Mouse (Mus musculus) kidney, embryonic 15.5 days (tissue): ENCODE data around the gene H1fnt. TPM values are rescaled to one million over a fixed set of nuclear protein-coding genes. Genes with fewer than 3 reads are reported as not detected.

Experiments used
- ATAC-seq: fragments of 200-750 bp; cut with Nextera tagmentation; replicated peaks from 2 replicates; pipeline ENCODE4 v1.8.0; 2017; ENCODE audit warnings: moderate TSS enrichment; ENCODE audit not compliant: low FRiP score
- H3K27ac ChIP-seq: fragments of 300-500 bp; sonication (generic); 2 replicates; pipeline ENCODE4 v1.5.1; 2015; ENCODE audit warnings: mild to moderate bottlenecking, inconsistent platforms
- H3K27me3 ChIP-seq: fragments of 300-500 bp; sonication (generic); 2 replicates; pipeline ENCODE4 v1.6.1; 2015; ENCODE audit warnings: inconsistent platforms
- H3K36me3 ChIP-seq: fragments of 300-500 bp; sonication (generic); 2 replicates; pipeline ENCODE4 v1.6.1; 2015; ENCODE audit warnings: inconsistent platforms
- H3K4me1 ChIP-seq: fragments of 300-500 bp; sonication (generic); 2 replicates; pipeline ENCODE4 v1.6.1; 2015; ENCODE audit warnings: inconsistent platforms
- H3K4me2 ChIP-seq: fragments of 300-500 bp; sonication (generic); 2 replicates; pipeline ENCODE4 v1.6.1; 2015; ENCODE audit warnings: moderate library complexity, mild to moderate bottlenecking, inconsistent platforms
- H3K4me3 ChIP-seq: fragments of 300-500 bp; sonication (generic); replicated peaks from 2 replicates; pipeline ENCODE4 v1.5.1; 2015; ENCODE audit warnings: mild to moderate bottlenecking, inconsistent platforms
- H3K9ac ChIP-seq: fragments of 300-500 bp; sonication (generic); 2 replicates; pipeline ENCODE4 v1.6.1; 2015; ENCODE audit warnings: mild to moderate bottlenecking, inconsistent platforms
- H3K9me3 ChIP-seq: fragments of 300-500 bp; sonication (generic); replicated peaks from 2 replicates; pipeline ENCODE4 v1.6.1; 2016; ENCODE audit warnings: inconsistent platforms
- WGBS: fragments of 180-500 bp; shearing (Covaris S2); methylation state at CpG from one replicate; pipeline ENCODE4 v1.1.7; 2015; ENCODE audit warnings: mixed read lengths; 5-methylcytosine and 5-hydroxymethylcytosine counted together
- polyA plus RNA-seq: library from polyadenylated mRNA; unstranded; fragments of >200 nt; fragmentation: Nextera tagmentation; extraction: Ambion mirVana; gene quantifications from 2 replicates; pipeline ENCODE4 v1.2.1, GENCODE M21; 2015

The H1fnt gene
- not detected in 2 replicates for polyA plus RNA-seq

DNA sequence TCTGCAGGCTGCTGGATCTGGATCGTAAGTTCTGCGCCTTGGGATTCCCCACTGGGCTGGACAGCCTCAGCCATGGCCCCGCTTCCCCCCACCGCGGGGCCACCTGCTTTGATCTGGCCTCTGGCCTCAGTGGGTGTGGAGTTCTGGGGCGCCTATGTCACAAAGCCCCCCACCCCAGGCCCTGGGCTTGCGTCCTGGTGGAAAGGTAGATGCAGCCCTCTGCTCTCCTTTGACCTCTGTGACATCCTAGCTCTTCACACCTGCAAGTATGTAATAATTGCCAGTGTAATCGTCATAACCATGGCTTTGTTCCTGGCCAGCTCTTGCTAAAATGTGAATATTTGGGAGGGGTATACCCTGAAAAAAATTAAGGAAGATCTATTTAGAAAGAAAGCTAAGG is at the start of gene H1fnt:
Gene H1fnt (minus strand): TSS at position 101 of the 400 bp plus-strand sequence.
- no peaks in the 10 kb centered on the region for H3K4me1 ChIP-seq
- H3K9me3 ChIP-seq = no peaks in the 10 kb centered on the region
- H3K4me3 ChIP-seq = no peak within 1 kb of the TSS
- WGBS = 82% methylated on average over 8 of the region's 8 CpGs
- ATAC-seq = no peak
- H3K4me2 ChIP-seq = no peak within 1 kb of the TSS
- H3K27me3 ChIP-seq = no peaks in the 10 kb centered on the region
- H3K9ac ChIP-seq = no peak within 1 kb of the TSS
- H3K27ac ChIP-seq = no peak within 1 kb of the TSS
- H3K36me3 ChIP-seq = no peaks in the 10 kb centered on the region

GRCm38 (mm10) chr15:98295628-98296551 is 38.8 kb upstream of the H1fnt start, which contains the start of gene Zfp641:
Gene Zfp641 (minus strand): TSS chr15:98296161.
- Histone ChIP-seq H3K27me3 (peaks cover 6% of the 10 kb centered on the region; the same call in 1 of the 2 replicates), H3K9me3 (no peaks in the 10 kb centered on the region), H3K4me3 (peak within 1 kb of the TSS; percentile 61), H3K27ac (no peak within 1 kb of the TSS), H3K36me3 (no peaks in the 10 kb centered on the region), H3K9ac (peak within 1 kb of the TSS; percentile 57), H3K4me1 (peaks cover 7% of the 10 kb centered on the region; the same call in 1 of the 2 replicates), H3K4me2 (peak within 1 kb of the TSS; percentile 95)
- peak; percentile 73 for ATAC-seq
- WGBS = 1% methylated on average over 59 of the region's 60 CpGs

DNA sequence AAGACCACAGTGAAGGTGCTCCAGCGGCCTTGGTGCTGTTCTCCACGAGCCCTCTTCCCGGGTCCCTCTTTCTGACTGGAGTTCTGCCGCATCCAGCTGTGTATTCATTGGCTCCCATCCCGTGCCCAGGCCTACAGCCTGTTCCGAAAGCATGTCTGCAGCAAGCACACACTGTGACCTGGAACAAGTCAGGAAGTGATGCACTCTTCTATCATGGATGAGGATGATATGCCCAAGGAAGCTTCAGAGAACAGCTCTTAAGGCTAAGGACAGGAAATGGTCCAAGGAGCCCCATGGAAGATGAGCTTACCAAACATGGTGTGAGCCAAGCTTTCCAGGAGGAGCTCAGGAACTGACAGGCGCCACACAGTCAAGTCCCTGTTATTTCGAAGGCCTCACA is 36.6 kb upstream of the H1fnt start:
- Histone ChIP-seq H3K4me2 (no peak overlapping the region), H3K36me3 (no peaks in the 10 kb centered on the region), H3K9me3 (no peaks in the 10 kb centered on the region), H3K27ac (no peak overlapping the region), H3K9ac (no peak overlapping the region), H3K4me1 (peaks cover 7% of the 10 kb centered on the region; the same call in 1 of the 2 replicates), H3K4me3 (no peak overlapping the region), H3K27me3 (peaks cover 6% of the 10 kb centered on the region; the same call in 1 of the 2 replicates)
- WGBS = 90% methylated on average over 8 of the region's 8 CpGs
- ATAC-seq = no peak

GRCm38 (mm10) chr15:98288566-98288965 is 31.5 kb upstream of the H1fnt start:
- no peak overlapping the region for H3K27ac ChIP-seq

DNA sequence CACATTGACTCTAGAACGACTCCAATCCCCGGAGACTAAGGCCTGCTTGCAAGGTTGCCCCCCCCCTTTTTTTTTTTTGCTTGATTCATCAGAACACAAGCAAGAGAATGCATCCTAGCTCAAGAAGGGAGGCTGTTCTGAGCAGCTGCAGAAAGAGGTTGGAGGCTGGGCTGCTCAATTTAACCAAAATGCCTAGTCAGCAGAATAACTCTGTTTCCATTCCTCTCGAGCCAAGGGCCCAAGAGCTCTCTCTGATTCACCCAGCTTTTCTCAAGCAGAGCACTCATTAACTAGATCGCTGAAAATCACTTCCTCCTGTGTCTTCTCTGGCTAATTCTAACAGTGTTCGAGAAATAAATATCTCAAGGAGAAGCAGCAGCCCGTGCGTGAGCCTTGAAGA is 29.3 kb upstream of the H1fnt start:
- H3K9me3 ChIP-seq = no peaks in the 10 kb centered on the region
- H3K27ac ChIP-seq = peak overlapping the region; percentile 37; the same call in 1 of the 2 replicates
- 0 out of 2 replicates have a peak, but pooled peaks cover 7% of the 10 kb centered on the region for H3K4me1 ChIP-seq
- H3K27me3 ChIP-seq = no peaks in the 10 kb centered on the region
- no peaks in the 10 kb centered on the region for H3K36me3 ChIP-seq
- H3K9ac ChIP-seq = no peak overlapping the region
- 62% methylated on average over 7 of the region's 7 CpGs for WGBS
- no peak overlapping the region for H3K4me3 ChIP-seq
- H3K4me2 ChIP-seq = no peak overlapping the region
- no peak for ATAC-seq

More at GRCm38 (mm10) chr15:98288566-98288965, 31.5 kb upstream of the H1fnt start:
- Histone ChIP-seq H3K4me2 (no peak overlapping the region), H3K36me3 (no peaks in the 10 kb centered on the region), H3K9me3 (no peaks in the 10 kb centered on the region), H3K27me3 (0 out of 2 replicates have a peak, but pooled peaks cover 2% of the 10 kb centered on the region), H3K4me3 (no peak overlapping the region), H3K9ac (no peak overlapping the region), H3K4me1 (0 out of 2 replicates have a peak, but pooled peaks cover 7% of the 10 kb centered on the region)
- 75% methylated on average over 12 of the region's 12 CpGs for WGBS
- no peak for ATAC-seq

DNA sequence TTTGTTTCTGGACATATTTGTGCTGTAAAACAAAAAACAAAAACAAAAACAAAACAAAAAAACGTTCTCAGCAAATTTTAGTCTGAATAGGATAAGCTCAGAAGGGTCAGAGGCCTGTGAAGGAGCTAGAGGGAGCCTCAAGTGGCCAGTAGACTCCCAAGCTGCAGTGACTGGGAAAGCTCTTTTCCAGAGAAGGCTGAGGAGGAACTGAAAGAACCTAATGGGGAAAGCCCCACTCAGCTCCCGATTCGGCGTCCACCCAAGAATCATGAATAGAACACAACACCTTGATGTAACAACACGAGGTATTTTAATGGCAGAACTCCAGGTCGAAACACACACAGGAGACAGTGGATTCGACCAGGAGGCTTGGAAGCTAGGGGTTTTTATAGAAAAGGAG is 683 bp upstream of the H1fnt start:
- Histone ChIP-seq H3K9ac (no peak overlapping the region), H3K4me1 (no peaks in the 10 kb centered on the region), H3K36me3 (no peaks in the 10 kb centered on the region), H3K4me3 (no peak overlapping the region), H3K27ac (no peak overlapping the region), H3K4me2 (no peak overlapping the region), H3K9me3 (no peaks in the 10 kb centered on the region), H3K27me3 (no peaks in the 10 kb centered on the region)
- ATAC-seq = no peak
- 85% methylated on average over 7 of the region's 7 CpGs for WGBS

DNA sequence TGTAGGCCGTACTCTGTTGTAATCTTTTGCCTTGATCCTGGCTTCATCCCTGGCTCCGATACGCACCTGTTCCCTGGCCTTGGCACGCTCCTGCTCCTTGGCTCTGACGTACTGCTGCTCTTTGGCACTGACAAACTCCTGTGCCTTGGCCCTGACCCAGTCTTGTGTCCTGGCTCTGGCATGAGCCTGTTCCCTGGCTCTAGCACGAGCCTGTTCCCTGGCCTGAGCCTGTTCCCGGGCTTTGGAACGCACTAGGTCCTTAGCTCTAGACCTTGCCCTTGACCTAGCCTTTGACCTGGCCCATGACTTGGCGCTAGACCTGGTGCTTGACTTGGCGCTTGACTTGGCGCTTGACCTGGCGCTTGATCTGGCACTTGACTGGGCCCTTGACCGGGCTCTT is 822 bp downstream of the H1fnt start:
- no peak overlapping the region for H3K4me3 ChIP-seq

DNA sequence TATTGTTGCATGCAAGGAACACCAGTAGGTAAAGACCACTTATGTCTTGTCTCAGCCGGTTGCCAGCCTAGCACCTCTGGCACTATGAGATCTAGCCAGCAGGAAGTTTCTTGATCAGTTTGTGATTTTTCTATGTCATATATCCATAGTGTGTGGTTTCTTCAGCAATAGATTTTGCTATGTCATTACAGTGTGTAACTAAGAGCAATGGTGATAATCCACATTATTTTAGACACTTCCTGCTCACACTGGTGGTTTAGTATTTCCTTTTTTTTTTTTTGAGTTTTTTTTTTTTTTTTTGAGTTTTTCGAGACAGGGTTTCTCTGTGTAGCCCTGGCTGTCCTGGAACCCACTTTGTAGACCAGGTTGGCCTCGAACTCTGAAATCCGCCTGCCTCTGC is 21.7 kb downstream of the H1fnt start:
- H3K9ac ChIP-seq = no peak overlapping the region
- ATAC-seq = no peak

More for the DNA sequence above, 822 bp downstream of the H1fnt start:
- 95% methylated on average over 13 of the region's 13 CpGs for WGBS
- no peaks in the 10 kb centered on the region for H3K9me3 ChIP-seq
- no peaks in the 10 kb centered on the region for H3K36me3 ChIP-seq
- H3K4me2 ChIP-seq = no peak overlapping the region
- no peaks in the 10 kb centered on the region for H3K27me3 ChIP-seq
- H3K27ac ChIP-seq = no peak overlapping the region
- ATAC-seq = no peak
- no peak overlapping the region for H3K9ac ChIP-seq
- H3K4me1 ChIP-seq = no peaks in the 10 kb centered on the region

GRCm38 (mm10) chr15:98234350-98234749 is 22.7 kb downstream of the H1fnt start, which contains the start of gene Olfr286:
Gene Olfr286 (minus strand): TSS chr15:98234450.
- Histone ChIP-seq H3K9me3 (no peaks in the 10 kb centered on the region), H3K4me3 (no peak within 1 kb of the TSS), H3K4me1 (no peaks in the 10 kb centered on the region), H3K27me3 (no peaks in the 10 kb centered on the region), H3K27ac (no peak within 1 kb of the TSS), H3K36me3 (no peaks in the 10 kb centered on the region), H3K9ac (no peak within 1 kb of the TSS), H3K4me2 (no peak within 1 kb of the TSS)
- 91% methylated on average over 4 of the region's 4 CpGs for WGBS
- no peak for ATAC-seq

More for the DNA sequence above, 21.7 kb downstream of the H1fnt start:
- Histone ChIP-seq H3K36me3 (no peaks in the 10 kb centered on the region), H3K4me1 (no peaks in the 10 kb centered on the region), H3K4me2 (no peak overlapping the region), H3K27me3 (no peaks in the 10 kb centered on the region), H3K4me3 (no peak overlapping the region), H3K27ac (no peak overlapping the region), H3K9me3 (no peaks in the 10 kb centered on the region)
- WGBS = 94% methylated on average over 4 of the region's 4 CpGs

GRCm38 (mm10) chr15:98226096-98226495 is 31.0 kb downstream of the H1fnt start:
- H3K36me3 ChIP-seq = no peaks in the 10 kb centered on the region
- H3K9ac ChIP-seq = no peak overlapping the region
- no peak overlapping the region for H3K27ac ChIP-seq
- no peak for ATAC-seq
- no peaks in the 10 kb centered on the region for H3K4me1 ChIP-seq
- H3K9me3 ChIP-seq = no peaks in the 10 kb centered on the region
- no peaks in the 10 kb centered on the region for H3K27me3 ChIP-seq
- 80% methylated on average over 7 of the region's 7 CpGs for WGBS
- no peak overlapping the region for H3K4me2 ChIP-seq
- H3K4me3 ChIP-seq = no peak overlapping the region

- ATAC-seq = no peak
- Histone ChIP-seq H3K27ac (no peak overlapping the region), H3K4me2 (no peak overlapping the region), H3K4me3 (no peak overlapping the region), H3K4me1 (no peaks in the 10 kb centered on the region), H3K27me3 (no peaks in the 10 kb centered on the region), H3K9me3 (no peaks in the 10 kb centered on the region), H3K36me3 (no peaks in the 10 kb centered on the region), H3K9ac (no peak overlapping the region)
- 44% methylated on average over 16 of the region's 16 CpGs for WGBS
These were observed 31.5 kb downstream of the H1fnt start for GRCm38 (mm10) chr15:98225610-98226009.

GRCm38 (mm10) chr15:98222377-98222776 is 34.7 kb downstream of the H1fnt start:
- no peak for ATAC-seq

More at GRCm38 (mm10) chr15:98222377-98222776, 34.7 kb downstream of the H1fnt start:
- Histone ChIP-seq H3K4me1 (no peaks in the 10 kb centered on the region), H3K4me2 (no peak overlapping the region), H3K27ac (no peak overlapping the region), H3K27me3 (no peaks in the 10 kb centered on the region), H3K4me3 (no peak overlapping the region), H3K9ac (no peak overlapping the region), H3K9me3 (no peaks in the 10 kb centered on the region), H3K36me3 (no peaks in the 10 kb centered on the region)
